Mouse (Mus musculus) liver, postnatal 0 days (tissue): ENCODE data around the gene Abraxas2. TPM values are rescaled to one million over a fixed set of nuclear protein-coding genes. Genes with fewer than 3 reads are reported as not detected.

ENCODE experiments used
- ATAC-seq: fragments of 200-750 bp; cut with Nextera tagmentation; 2 replicates; pipeline ENCODE4 v1.8.0; 2017; ENCODE audit warnings: mild to moderate bottlenecking, moderate library complexity
- DNase-seq: peaks from one replicate; pipeline ENCODE4 v3.0.0-alpha.2; 2016
- H3K27ac ChIP-seq: fragments of 300-500 bp; sonication (generic); 2 replicates; pipeline ENCODE4 v1.5.1; 2014; ENCODE audit warnings: antibody characterized with exemption, moderate library complexity, mild to moderate bottlenecking, low read depth
- H3K27me3 ChIP-seq: fragments of 300-500 bp; sonication (generic); 2 replicates; pipeline ENCODE4 v1.6.1; 2014; ENCODE audit warnings: low read length, control low read depth, mixed read lengths; ENCODE audit not compliant: insufficient read depth
- H3K36me3 ChIP-seq: fragments of 300-500 bp; sonication (generic); replicated peaks from 2 replicates; pipeline ENCODE4 v1.6.1; 2014; ENCODE audit warnings: mild to moderate bottlenecking, control low read depth, low read length, moderate library complexity, mixed read lengths; ENCODE audit not compliant: insufficient read depth
- H3K4me1 ChIP-seq: fragments of 300-500 bp; sonication (generic); 2 replicates; pipeline ENCODE4 v1.6.1; 2014; ENCODE audit warnings: antibody characterized with exemption, mild to moderate bottlenecking, control low read depth; ENCODE audit not compliant: insufficient read depth
- H3K4me2 ChIP-seq: fragments of 300-500 bp; sonication (generic); 2 replicates; pipeline ENCODE4 v1.6.1; 2014; ENCODE audit warnings: low read depth, mild to moderate bottlenecking, low read length, moderate library complexity, mixed read lengths
- H3K4me3 ChIP-seq: fragments of 300-500 bp; sonication (generic); 2 replicates; pipeline ENCODE4 v1.5.1; 2014; ENCODE audit warnings: low read depth, low read length
- H3K9ac ChIP-seq: fragments of 300-500 bp; sonication (generic); replicated peaks from 2 replicates; pipeline ENCODE4 v1.6.1; 2014; ENCODE audit warnings: mild to moderate bottlenecking, moderate library complexity
- H3K9me3 ChIP-seq: fragments of 300-500 bp; sonication (generic); 2 replicates; pipeline ENCODE4 v1.6.1; 2016; ENCODE audit warnings: mild to moderate bottlenecking, control low read depth, low read length, mixed read lengths
- CTCF ChIP-seq: sonication (generic); IDR thresholded peaks from 2 replicates; pipeline ENCODE4 v1.5.1; 2016; ENCODE audit warnings: antibody characterized with exemption, low read depth
- EP300 ChIP-seq: IDR thresholded peaks from 2 replicates; pipeline ENCODE4 v1.6.1; 2016; ENCODE audit warnings: antibody characterized with exemption, low read depth, mild to moderate bottlenecking
- WGBS: fragments of 180-500 bp; shearing (Covaris S2); extraction: QIAGEN DNeasy Blood & Tissue Kit; methylation state at CpG from one replicate; pipeline ENCODE4 v1.1.7; 2014; ENCODE audit not compliant: insufficient replicate concordance; 5-methylcytosine and 5-hydroxymethylcytosine counted together
- polyA plus RNA-seq: library from polyadenylated mRNA; unstranded; fragments of >200 nt; fragmentation: Nextera tagmentation; extraction: Ambion mirVana; gene quantifications from 2 replicates; pipeline ENCODE4 v1.2.1, GENCODE M21; 2015

Gene Abraxas2
- polyA plus RNA-seq, 1 experiment from 2014 or later: 15.5 TPM

GRCm38 (mm10) chr7:132820692-132821091, 38.3 kb upstream of the Abraxas2 start:
- Histone ChIP-seq H3K9me3 (no peaks in the 10 kb centered on the region), H3K9ac (no peak overlapping the region), H3K36me3 (peaks cover 6% of the 10 kb centered on the region; the same call in 1 of the 2 replicates), H3K4me2 (no peak overlapping the region), H3K4me1 (no peaks in the 10 kb centered on the region), H3K27ac (no peak overlapping the region), H3K27me3 (no peaks in the 10 kb centered on the region), H3K4me3 (no peak overlapping the region)
- 74% methylated on average over 3 of the region's 3 CpGs for WGBS
- ATAC-seq: no peak
- TF ChIP-seq CTCF (no peak), EP300 (no peak)
- DNase-seq: no peak

DNA sequence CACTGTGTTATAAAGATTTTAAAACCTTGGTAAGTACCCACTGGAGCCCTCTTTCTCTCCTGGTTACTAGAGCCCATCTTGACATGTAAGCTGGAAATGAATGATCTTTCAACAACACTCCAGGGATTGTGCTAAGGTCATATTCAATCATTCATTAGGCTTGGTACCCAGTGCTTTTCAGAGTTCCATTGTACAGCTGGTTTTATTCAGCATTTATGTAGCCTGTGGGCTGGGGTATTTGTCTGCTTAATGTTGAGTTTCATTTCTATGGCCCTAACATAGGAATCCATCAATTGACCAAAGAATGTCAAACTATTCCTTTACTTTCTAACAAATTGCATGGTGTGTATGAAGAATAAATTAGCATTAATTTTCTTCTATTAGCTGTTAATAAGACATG, 35.2 kb upstream of the Abraxas2 start:
- Histone ChIP-seq H3K27me3 (no peaks in the 10 kb centered on the region), H3K36me3 (peaks cover 18% of the 10 kb centered on the region), H3K4me3 (no peak overlapping the region), H3K9ac (no peak overlapping the region), H3K27ac (no peak overlapping the region), H3K4me1 (no peaks in the 10 kb centered on the region), H3K4me2 (no peak overlapping the region), H3K9me3 (no peaks in the 10 kb centered on the region)
- TF ChIP-seq CTCF: no peak
- no peak for TF ChIP-seq EP300
- ATAC-seq: no peak
- DNase-seq: no peak

- no peak overlapping the region for H3K4me2 ChIP-seq
These were observed 34.5 kb upstream of the Abraxas2 start for GRCm38 (mm10) chr7:132824346-132825022.

DNA sequence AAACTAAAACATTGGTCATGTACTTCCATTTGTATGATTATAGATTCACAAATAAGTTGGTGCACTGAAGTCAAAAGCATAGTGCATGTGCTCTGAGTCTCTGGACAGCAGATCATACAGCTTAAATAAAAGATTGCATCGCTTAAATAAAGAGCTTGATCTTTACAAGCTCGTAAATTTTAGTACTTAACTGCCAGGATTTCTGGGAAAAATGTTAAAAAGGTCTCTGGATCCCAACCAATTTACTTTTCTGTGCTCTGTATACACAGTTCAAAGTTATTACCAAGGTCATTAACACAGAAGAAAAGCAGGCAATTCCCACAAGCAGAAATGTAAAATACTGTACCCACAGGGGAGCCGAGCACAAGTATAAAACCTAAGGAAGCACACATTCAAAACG, 28.1 kb upstream of the Abraxas2 start:
- no peak overlapping the region for H3K9ac ChIP-seq
- H3K4me1 ChIP-seq: no peaks in the 10 kb centered on the region
- no peaks in the 10 kb centered on the region for H3K9me3 ChIP-seq
- no peak for ATAC-seq
- DNase-seq: no peak
- peaks cover 21% of the 10 kb centered on the region for H3K36me3 ChIP-seq
- H3K4me2 ChIP-seq: no peak overlapping the region
- 81% methylated on average over 4 of the region's 4 CpGs for WGBS
- no peak overlapping the region for H3K4me3 ChIP-seq
- TF ChIP-seq EP300: no peak
- TF ChIP-seq CTCF: no peak
- no peak overlapping the region for H3K27ac ChIP-seq
- H3K27me3 ChIP-seq: no peaks in the 10 kb centered on the region

More at GRCm38 (mm10) chr7:132824346-132825022, 34.5 kb upstream of the Abraxas2 start:
- Histone ChIP-seq H3K4me3 (no peak overlapping the region), H3K27ac (no peak overlapping the region), H3K9me3 (no peaks in the 10 kb centered on the region), H3K4me1 (no peaks in the 10 kb centered on the region), H3K9ac (no peak overlapping the region), H3K27me3 (no peaks in the 10 kb centered on the region), H3K36me3 (peaks cover 18% of the 10 kb centered on the region)
- ATAC-seq: no peak
- WGBS: 29% methylated on average over 1 of the region's 1 CpGs
- TF ChIP-seq CTCF: no peak
- TF ChIP-seq EP300: no peak
- no peak for DNase-seq

- H3K27ac ChIP-seq: no peak overlapping the region
- no peaks in the 10 kb centered on the region for H3K27me3 ChIP-seq
- 69% methylated on average over 5 of the region's 5 CpGs for WGBS
- no peaks in the 10 kb centered on the region for H3K4me1 ChIP-seq
- no peaks in the 10 kb centered on the region for H3K9me3 ChIP-seq
- H3K4me3 ChIP-seq: no peak overlapping the region
- peaks cover 9% of the 10 kb centered on the region; the same call in 1 of the 2 replicates for H3K36me3 ChIP-seq
- TF ChIP-seq EP300: no peak
- TF ChIP-seq CTCF: no peak
- no peak overlapping the region for H3K4me2 ChIP-seq
- DNase-seq (no peak), ATAC-seq (no peak)
- H3K9ac ChIP-seq: no peak overlapping the region
These were observed 17.7 kb upstream of the Abraxas2 start for GRCm38 (mm10) chr7:132841287-132841686.

DNA sequence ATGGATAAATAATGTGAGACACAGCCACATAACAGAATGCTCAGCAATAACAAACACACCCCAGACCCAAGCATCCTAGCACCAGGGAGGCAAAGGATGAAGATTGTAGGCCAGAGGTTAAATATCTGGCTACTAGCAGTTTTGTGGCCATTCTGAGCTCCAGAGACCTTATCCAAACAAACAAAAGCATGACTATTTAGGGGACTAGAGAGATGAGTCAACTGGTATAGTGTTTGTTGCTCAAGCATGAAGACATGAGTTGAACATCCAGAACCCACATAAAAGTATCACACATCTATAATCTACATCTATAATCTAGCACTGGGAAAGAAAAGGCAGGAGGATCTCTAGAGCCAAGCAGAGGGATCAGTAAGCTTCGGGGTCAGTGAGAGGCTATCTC, 16.6 kb upstream of the Abraxas2 start:
- no peak overlapping the region for H3K4me3 ChIP-seq
- WGBS: 88% methylated on average over 1 of the region's 1 CpGs
- no peaks in the 10 kb centered on the region for H3K4me1 ChIP-seq
- H3K27me3 ChIP-seq: no peaks in the 10 kb centered on the region
- DNase-seq (no peak), ATAC-seq (no peak)
- H3K9me3 ChIP-seq: no peaks in the 10 kb centered on the region
- H3K9ac ChIP-seq: no peak overlapping the region
- no peak overlapping the region for H3K27ac ChIP-seq
- TF ChIP-seq EP300 (no peak), CTCF (no peak)
- H3K4me2 ChIP-seq: no peak overlapping the region
- H3K36me3 ChIP-seq: peaks cover 9% of the 10 kb centered on the region; the same call in 1 of the 2 replicates
